Comparison of ENCODE assay signal across 27 mouse cellular contexts in genomic region chr2:50398576-50398975, GRCm38 (mm10).
A peak's percentile ranks its signal among the peaks of the same experiment; 100 is the strongest.
DNase-seq lines count a peak whose midpoint lies in the region; ATAC-seq and TF ChIP-seq lines count a peak whose summit lies in the region.
"Had no signal": no experiment of that assay in that cellular context is flagged by ENCODE, and none has a peak within 500 bp of the region (broad histone marks: within the 10 kb centered on the region; RNA-seq: fewer than 3 reads in every experiment).

No protein-coding gene starts in this region.

- H3K9ac ChIP-seq in embryonic facial prominence, embryonic 14.5 days (ENCODE audit: low read depth, low read length), result no peak overlapping the region
- no peak overlapping the region for H3K9ac ChIP-seq in liver, adult 2 months (ENCODE audit: low read depth, low read length)
- H3K9ac ChIP-seq in liver, embryonic 11.5 days (ENCODE audit: low read depth, low read length), result no peak overlapping the region
- H3K9ac ChIP-seq: embryonic facial prominence, embryonic 15.5 days; hindbrain, embryonic 15.5 days; limb, embryonic 13.5 days; liver, embryonic 14.5 days; lung, embryonic 15.5 days; neural tube, embryonic 15.5 days; stomach, embryonic 15.5 days had no signal

- no peak overlapping the region for H3K4me2 ChIP-seq in embryonic facial prominence, embryonic 14.5 days (ENCODE audit: low read depth, low read length)
- H3K4me2 ChIP-seq in liver, embryonic 11.5 days, result no peak overlapping the region
- H3K4me2 ChIP-seq: embryonic facial prominence, embryonic 15.5 days; hindbrain, embryonic 15.5 days; limb, embryonic 13.5 days; lung, embryonic 15.5 days; neural tube, embryonic 15.5 days; stomach, embryonic 15.5 days had no signal

- no peak overlapping the region for H3K4me3 ChIP-seq in embryonic facial prominence, embryonic 14.5 days (ENCODE audit: low read depth, low read length)
- no peak overlapping the region for H3K4me3 ChIP-seq in embryonic facial prominence, embryonic 10.5 days
- H3K4me3 ChIP-seq in liver, adult 2 months (ENCODE audit: insufficient read depth, low read depth, low read length), result no peak overlapping the region
- no peak overlapping the region for H3K4me3 ChIP-seq in liver, embryonic 11.5 days (ENCODE audit: low read depth, low read length)
- no peak overlapping the region for H3K4me3 ChIP-seq in C2C12 (ENCODE audit: insufficient read depth, poor library complexity, severe bottlenecking)
- H3K4me3 ChIP-seq: embryonic facial prominence, embryonic 15.5 days; hindbrain, embryonic 10.5 days; hindbrain, embryonic 15.5 days; limb, embryonic 13.5 days; lung, embryonic 15.5 days; midbrain, embryonic 10.5 days; neural tube, embryonic 15.5 days; stomach, embryonic 15.5 days had no signal

- no peak overlapping the region for H3K27ac ChIP-seq in embryonic facial prominence, embryonic 14.5 days (replicated peaks; ENCODE audit: low read depth, low read length)
- no peak overlapping the region for H3K27ac ChIP-seq in embryonic facial prominence, embryonic 10.5 days (replicated peaks)
- H3K27ac ChIP-seq in liver, adult 2 months (replicated peaks; ENCODE audit: insufficient read depth, low read depth, low read length), result no peak overlapping the region
- H3K27ac ChIP-seq in liver, embryonic 11.5 days (ENCODE audit: low read depth, low read length), result no peak overlapping the region
- H3K27ac ChIP-seq: embryonic facial prominence, embryonic 15.5 days; hindbrain, embryonic 10.5 days; hindbrain, embryonic 15.5 days; limb, embryonic 13.5 days; liver, embryonic 14.5 days; lung, embryonic 15.5 days; midbrain, embryonic 10.5 days; neural tube, embryonic 15.5 days; stomach, embryonic 15.5 days had no signal

- H3K4me1 ChIP-seq in embryonic facial prominence, embryonic 14.5 days (ENCODE audit: control insufficient read depth, insufficient read depth, low read length), result no peaks in the 10 kb centered on the region
- H3K4me1 ChIP-seq in embryonic facial prominence, embryonic 10.5 days, result no peaks in the 10 kb centered on the region
- H3K4me1 ChIP-seq in liver, adult 2 months (ENCODE audit: control insufficient read depth, insufficient read depth, low read length), result peaks cover 10% of the 10 kb centered on the region
- H3K4me1 ChIP-seq in liver, embryonic 11.5 days (replicated peaks; ENCODE audit: control insufficient read depth, insufficient read depth, low read length), result no peaks in the 10 kb centered on the region
- H3K4me1 ChIP-seq: embryonic facial prominence, embryonic 15.5 days; hindbrain, embryonic 10.5 days; hindbrain, embryonic 15.5 days; limb, embryonic 13.5 days; lung, embryonic 15.5 days; neural tube, embryonic 15.5 days; stomach, embryonic 15.5 days had no signal

- no peaks in the 10 kb centered on the region for H3K36me3 ChIP-seq in embryonic facial prominence, embryonic 14.5 days (ENCODE audit: control insufficient read depth, insufficient read depth, low read length)
- no peaks in the 10 kb centered on the region for H3K36me3 ChIP-seq in embryonic facial prominence, embryonic 10.5 days (replicated peaks)
- no peaks in the 10 kb centered on the region for H3K36me3 ChIP-seq in liver, adult 2 months (ENCODE audit: control insufficient read depth, insufficient read depth, low read length)
- H3K36me3 ChIP-seq in liver, embryonic 11.5 days (ENCODE audit: control insufficient read depth, insufficient read depth, low read length), result no peaks in the 10 kb centered on the region
- H3K36me3 ChIP-seq in C2C12 (ENCODE audit: control insufficient read depth, insufficient read depth), result no peaks in the 10 kb centered on the region
- H3K36me3 ChIP-seq: embryonic facial prominence, embryonic 15.5 days; hindbrain, embryonic 10.5 days; hindbrain, embryonic 15.5 days; limb, embryonic 13.5 days; lung, embryonic 15.5 days; midbrain, embryonic 10.5 days; neural tube, embryonic 15.5 days; stomach, embryonic 15.5 days had no signal

- no peaks in the 10 kb centered on the region for H3K9me3 ChIP-seq in embryonic facial prominence, embryonic 14.5 days (ENCODE audit: control insufficient read depth, low read length)
- H3K9me3 ChIP-seq in embryonic facial prominence, embryonic 10.5 days, result no peaks in the 10 kb centered on the region
- no peaks in the 10 kb centered on the region for H3K9me3 ChIP-seq in liver, embryonic 11.5 days (ENCODE audit: control insufficient read depth, low read length)
- H3K9me3 ChIP-seq: embryonic facial prominence, embryonic 15.5 days; hindbrain, embryonic 10.5 days; hindbrain, embryonic 15.5 days; limb, embryonic 13.5 days; lung, embryonic 15.5 days; midbrain, embryonic 10.5 days; neural tube, embryonic 15.5 days; stomach, embryonic 15.5 days had no signal

- TF ChIP-seq CTCF in liver, adult 2 months (IDR thresholded peaks at IDR 0.05; ENCODE audit: low read depth, low read length), result no peak
- TF ChIP-seq CTCF in C2C12 (IDR thresholded peaks at IDR 0.05; ENCODE audit: control insufficient read depth, insufficient read depth, insufficient read length), result no peak
- no peak for TF ChIP-seq CTCF in brain, embryonic 14.5 days (IDR thresholded peaks at IDR 0.05; ENCODE audit: borderline replicate concordance, extremely low read depth, insufficient read depth, insufficient read length)

- no peaks in the 10 kb centered on the region for H3K79me2 ChIP-seq in liver, adult 2 months (ENCODE audit: control insufficient read depth, insufficient read depth, low read length)
- no peaks in the 10 kb centered on the region for H3K79me2 ChIP-seq in C2C12 (ENCODE audit: control insufficient read depth, insufficient read depth)

- whole genome bisulfite sequencing in embryonic facial prominence, embryonic 14.5 days, result 59% methylated on average over 5 of the region's 5 CpGs
- WGBS in embryonic facial prominence, embryonic 10.5 days, result 93% methylated on average over 5 of the region's 5 CpGs
- 57% methylated on average over 5 of the region's 5 CpGs for WGBS in liver, adult 2 months
- WGBS in liver, embryonic 11.5 days, result 77% methylated on average over 5 of the region's 5 CpGs

- ATAC-seq in embryonic facial prominence, embryonic 14.5 days (ENCODE audit: low read depth), result no peak
- no peak for ATAC-seq in liver, embryonic 11.5 days (replicated peaks; ENCODE audit: low FRiP score)
- no peak for ATAC-seq in erythroblast, adult 5-6 weeks (replicated peaks; ENCODE audit: low FRiP score, poor library complexity, severe bottlenecking)
- ATAC-seq: forebrain, embryonic 16.5 days; inflammation-experienced regulatory T-cells, adult 6 months had no signal

- no peaks in the 10 kb centered on the region for H3K27me3 ChIP-seq in embryonic facial prominence, embryonic 14.5 days (replicated peaks; ENCODE audit: control insufficient read depth, insufficient read depth, low read length)
- H3K27me3 ChIP-seq in embryonic facial prominence, embryonic 10.5 days (replicated peaks; ENCODE audit: low read depth, poor library complexity, severe bottlenecking), result no peaks in the 10 kb centered on the region
- H3K27me3 ChIP-seq in liver, adult 2 months (ENCODE audit: control insufficient read depth, insufficient read depth, low read length), result no peaks in the 10 kb centered on the region
- no peaks in the 10 kb centered on the region for H3K27me3 ChIP-seq in liver, embryonic 11.5 days (replicated peaks; ENCODE audit: control insufficient read depth, insufficient read depth, low read length)
- H3K27me3 ChIP-seq in C2C12 (ENCODE audit: control insufficient read depth, insufficient read depth, insufficient read length), result no peaks in the 10 kb centered on the region
- H3K27me3 ChIP-seq: CH12.LX; embryonic facial prominence, embryonic 15.5 days; hindbrain, embryonic 15.5 days; limb, embryonic 13.5 days; lung, embryonic 15.5 days; neural tube, embryonic 15.5 days; stomach, embryonic 15.5 days had no signal

- no peak overlapping the region for H3ac ChIP-seq in C2C12 (ENCODE audit: control insufficient read depth, insufficient read length, low read depth)

- DNase-seq in embryonic facial prominence, embryonic 14.5 days (ENCODE audit: low spot score), result peak; percentile 77
- DNase-seq in embryonic facial prominence, embryonic 10.5 days (ENCODE audit: low spot score), result no peak
- DNase-seq in liver, adult 2 months (ENCODE audit: extremely low read depth, low read depth, low spot score), result peak; percentile 59
- no peak for DNase-seq in liver, embryonic 11.5 days (ENCODE audit: low spot score)
- DNase-seq in brain, embryonic 14.5 days (ENCODE audit: low read depth), result peak; percentile 51
- DNase-seq: B cell, adult 2 months; cerebellum, adult 2 months; heart, postnatal 14 days; kidney, adult 11 months; kidney, postnatal 14 days; layer of hippocampus, adult 9-11 months; right cerebral cortex, postnatal 25 days; thymus, postnatal 14 days had no signal

- TF ChIP-seq POLR2A in liver, adult 2 months (IDR thresholded peaks at IDR 0.05; ENCODE audit: extremely low read depth, insufficient read depth, low read length), result no peak
- TF ChIP-seq POLR2A in brain, embryonic 14.5 days (IDR thresholded peaks at IDR 0.05; ENCODE audit: borderline replicate concordance, extremely low read depth, insufficient read depth, insufficient read length, poor library complexity, severe bottlenecking), result no peak

- no peaks in the 10 kb centered on the region for H3K79me3 ChIP-seq in C2C12 (ENCODE audit: low read depth)

TF ChIP-seq in C2C12, 6 proteins besides CTCF, POLR2A, EP300 and RAD21:
- TF ChIP-seq USF1 (IDR thresholded peaks at IDR 0.05; ENCODE audit: low read depth), result peak; percentile 87
- TF ChIP-seq MAX (IDR thresholded peaks at IDR 0.05), result no peak

Comparison
In these comparisons a context has a peak if more than half of its experiments do, and no peak if none do; other contexts are left out.
1. DNase-seq: peak in embryonic facial prominence, embryonic 14.5 days (single experiment), liver, adult 2 months (single experiment) and brain, embryonic 14.5 days (single experiment); none in embryonic facial prominence, embryonic 10.5 days (single experiment) and liver, embryonic 11.5 days (single experiment).